Mouse (Mus musculus) bone marrow, adult 2 months (tissue): ENCODE data around the gene Tbc1d9b.

Experiments
- CTCF ChIP-seq: fragments of 200-500 bp; IDR thresholded peaks from 2 replicates; pipeline ENCODE4 v1.5.1; 2011; ENCODE audit warnings: low read length, control low read depth; ENCODE audit not compliant: control insufficient read depth, insufficient read depth
- POLR2A ChIP-seq: fragments of 200-500 bp; IDR thresholded peaks from 2 replicates; pipeline ENCODE4 v1.6.1; 2011; ENCODE audit warnings: low read depth, mild to moderate bottlenecking, control low read depth, low read length, borderline replicate concordance; ENCODE audit not compliant: control insufficient read depth

GRCm38 (mm10) chr11:50219833-50220232 is 88.6 kb downstream of the Tbc1d9b start:
- TF ChIP-seq POLR2A: no peak
- TF ChIP-seq CTCF: no peak
